Mouse (Mus musculus) midbrain, embryonic 15.5 days (tissue): ENCODE data around the gene Olfr307. TPM values are rescaled to one million over a fixed set of nuclear protein-coding genes. Genes with fewer than 3 reads are reported as not detected.
"Not testable (repeated sequence)": the region's sequence is repeated elsewhere in the genome, so short reads cannot be mapped to it uniquely, and the experiment has no call there.

ENCODE experiments used
- ATAC-seq: fragments of 200-750 bp; cut with Nextera tagmentation; replicated peaks from 2 replicates; pipeline ENCODE4 v1.8.0; 2017; ENCODE audit warnings: moderate TSS enrichment
- H3K27ac ChIP-seq: fragments of 300-500 bp; sonication (generic); 2 replicates; pipeline ENCODE4 v1.5.1; 2015; ENCODE audit warnings: mild to moderate bottlenecking, inconsistent platforms
- H3K27me3 ChIP-seq: fragments of 300-500 bp; sonication (generic); replicated peaks from 2 replicates; pipeline ENCODE4 v1.6.1; 2015; ENCODE audit warnings: inconsistent platforms
- H3K36me3 ChIP-seq: fragments of 300-500 bp; sonication (generic); replicated peaks from 2 replicates; pipeline ENCODE4 v1.6.1; 2015; ENCODE audit warnings: inconsistent platforms
- H3K4me1 ChIP-seq: fragments of 300-500 bp; sonication (generic); 2 replicates; pipeline ENCODE4 v1.6.1; 2015; ENCODE audit warnings: inconsistent platforms
- H3K4me2 ChIP-seq: fragments of 300-500 bp; sonication (generic); 2 replicates; pipeline ENCODE4 v1.6.1; 2015; ENCODE audit warnings: inconsistent platforms, mild to moderate bottlenecking, moderate library complexity
- H3K4me3 ChIP-seq: fragments of 300-500 bp; sonication (generic); 2 replicates; pipeline ENCODE4 v1.5.1; 2015; ENCODE audit warnings: mild to moderate bottlenecking, inconsistent platforms
- H3K9ac ChIP-seq: fragments of 300-500 bp; sonication (generic); 2 replicates; pipeline ENCODE4 v1.6.1; 2015; ENCODE audit warnings: mild to moderate bottlenecking, inconsistent platforms
- H3K9me3 ChIP-seq: fragments of 300-500 bp; sonication (generic); 2 replicates; pipeline ENCODE4 v1.6.1; 2016; ENCODE audit warnings: inconsistent platforms
- WGBS: fragments of 180-500 bp; shearing (Covaris S2); methylation state at CpG from one replicate; pipeline ENCODE4 v1.1.7; 2015; ENCODE audit warnings: mixed read lengths; 5-methylcytosine and 5-hydroxymethylcytosine counted together
- microRNA-seq: library from miRNA; unstranded; fragments of <30 nt; microRNA quantifications from one replicate; pipeline ENCODE4, GENCODE M21; 2016
- polyA plus RNA-seq: library from polyadenylated mRNA; unstranded; fragments of >200 nt; fragmentation: Nextera tagmentation; extraction: Ambion mirVana; gene quantifications from 2 replicates; pipeline ENCODE4 v1.2.1, GENCODE M21; 2015

Gene Olfr307
- not detected in 2 replicates for polyA plus RNA-seq

DNA sequence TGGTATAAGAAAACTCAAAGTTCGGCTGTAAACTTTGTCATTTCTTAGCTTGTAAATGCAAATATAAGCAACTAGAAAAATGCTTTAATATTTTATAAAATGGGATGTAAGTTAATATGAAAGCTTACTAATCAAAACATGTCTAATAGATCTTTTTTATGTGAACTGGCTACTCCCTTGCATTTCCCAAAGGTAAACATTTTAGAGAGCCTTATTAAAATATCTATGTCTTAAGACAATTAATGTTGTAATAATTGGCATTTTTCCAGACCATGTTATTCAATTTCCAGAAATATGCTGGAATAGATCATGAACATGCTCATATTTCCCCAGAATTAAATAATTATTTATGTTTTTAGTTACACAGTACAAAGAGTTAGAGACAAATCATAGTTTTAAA, at the start of gene Olfr307:
Gene Olfr307, minus strand, starts transcription at position 101 of the 400 bp plus-strand sequence.
- H3K4me1 ChIP-seq = no peaks in the 10 kb centered on the region
- no peaks in the 10 kb centered on the region for H3K27me3 ChIP-seq
- H3K4me2 ChIP-seq = no peak within 1 kb of the TSS
- WGBS = 76% methylated on average over 1 of the region's 1 CpGs
- H3K4me3 ChIP-seq = no peak within 1 kb of the TSS
- no peak for ATAC-seq
- H3K9ac ChIP-seq = no peak within 1 kb of the TSS
- no peaks in the 10 kb centered on the region for H3K36me3 ChIP-seq
- H3K27ac ChIP-seq = no peak within 1 kb of the TSS
- H3K9me3 ChIP-seq = no peaks in the 10 kb centered on the region

DNA sequence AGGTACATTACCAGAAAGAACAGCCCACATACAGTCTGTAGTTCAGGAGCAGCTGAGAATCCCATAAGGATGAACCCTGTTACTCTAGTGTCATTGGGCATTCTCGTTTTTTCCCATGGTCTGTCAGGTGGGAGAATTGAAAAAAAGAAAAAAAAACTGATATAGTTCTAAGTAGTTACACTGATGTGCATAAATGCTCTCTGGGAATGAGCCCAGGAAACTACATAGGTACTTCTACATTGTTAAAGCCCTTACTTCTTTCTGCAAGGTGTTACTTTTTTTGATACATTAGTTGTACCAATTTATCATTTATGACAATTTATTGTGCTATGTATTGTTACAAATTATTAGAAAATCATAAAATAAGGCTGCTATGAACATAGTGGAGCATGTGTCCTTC, 49.2 kb upstream of the Olfr307 start, which contains the start of gene Olfr304:
Gene Olfr304, minus strand, starts transcription at position 101 of the 400 bp plus-strand sequence.
- ATAC-seq = no peak
- 69% methylated on average over 1 of the region's 1 CpGs for WGBS

DNA sequence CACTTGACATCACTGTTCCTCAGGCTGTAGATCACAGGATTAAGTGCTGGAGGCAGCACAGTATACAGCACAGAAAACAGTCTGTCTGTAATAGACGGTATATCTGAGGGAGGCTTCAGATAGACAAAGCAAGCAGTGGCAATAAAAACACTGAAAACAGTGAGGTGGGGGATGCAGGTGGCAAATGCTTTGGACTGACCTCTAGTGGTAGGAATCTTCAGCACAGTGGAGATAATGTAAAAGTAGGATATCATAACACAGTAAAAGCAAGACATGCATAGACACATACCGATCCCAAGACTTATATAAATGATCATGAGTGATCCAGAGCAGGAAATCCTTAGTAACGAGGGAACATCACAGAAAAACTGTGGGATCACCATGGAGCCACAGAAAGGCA, 48.4 kb upstream of the Olfr307 start:
- H3K36me3 ChIP-seq = no peaks in the 10 kb centered on the region
- no peak overlapping the region for H3K9ac ChIP-seq
- H3K27me3 ChIP-seq = no peaks in the 10 kb centered on the region
- H3K4me2 ChIP-seq = no peak overlapping the region
- no peaks in the 10 kb centered on the region for H3K9me3 ChIP-seq
- H3K4me3 ChIP-seq = no peak overlapping the region
- H3K27ac ChIP-seq = no peak overlapping the region
- WGBS = 76% methylated on average over 3 of the region's 3 CpGs
- H3K4me1 ChIP-seq = no peaks in the 10 kb centered on the region
- no peak for ATAC-seq

More for the DNA sequence above, 49.2 kb upstream of the Olfr307 start, which contains the start of gene Olfr304:
- no peak within 1 kb of the TSS for H3K27ac ChIP-seq
- H3K9me3 ChIP-seq = no peaks in the 10 kb centered on the region
- no peaks in the 10 kb centered on the region for H3K27me3 ChIP-seq
- no peaks in the 10 kb centered on the region for H3K4me1 ChIP-seq
- no peaks in the 10 kb centered on the region for H3K36me3 ChIP-seq
- no peak within 1 kb of the TSS for H3K4me3 ChIP-seq
- H3K9ac ChIP-seq = no peak within 1 kb of the TSS
- no peak within 1 kb of the TSS for H3K4me2 ChIP-seq

DNA sequence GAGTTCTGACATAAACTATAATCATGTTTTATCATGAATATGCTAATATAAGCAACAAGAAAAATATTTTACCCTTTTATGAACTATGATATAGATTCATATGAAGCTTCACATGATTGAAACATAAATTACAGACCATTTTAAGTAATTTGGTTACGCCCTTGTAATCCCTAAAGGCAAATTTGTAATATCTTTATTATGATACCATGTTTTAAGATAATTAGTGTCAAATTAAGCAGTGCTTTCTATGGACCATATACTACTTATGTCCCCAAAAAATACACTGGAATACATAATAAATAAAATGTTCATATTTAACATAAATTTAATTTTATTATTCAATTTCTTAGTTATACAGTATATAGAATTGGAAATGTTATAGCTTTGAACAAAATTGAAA, 29.4 kb upstream of the Olfr307 start, which contains the start of gene Olfr305:
Gene Olfr305, minus strand, starts transcription at position 101 of the 400 bp plus-strand sequence.
- H3K4me1 ChIP-seq = no peaks in the 10 kb centered on the region
- whole genome bisulfite sequencing = 95% methylated on average over 1 of the region's 1 CpGs
- no peak within 1 kb of the TSS for H3K4me2 ChIP-seq
- H3K4me3 ChIP-seq = no peak within 1 kb of the TSS
- ATAC-seq = no peak
- no peak within 1 kb of the TSS for H3K9ac ChIP-seq
- no peak within 1 kb of the TSS for H3K27ac ChIP-seq
- H3K9me3 ChIP-seq = no peaks in the 10 kb centered on the region
- H3K27me3 ChIP-seq = no peaks in the 10 kb centered on the region
- no peaks in the 10 kb centered on the region for H3K36me3 ChIP-seq

DNA sequence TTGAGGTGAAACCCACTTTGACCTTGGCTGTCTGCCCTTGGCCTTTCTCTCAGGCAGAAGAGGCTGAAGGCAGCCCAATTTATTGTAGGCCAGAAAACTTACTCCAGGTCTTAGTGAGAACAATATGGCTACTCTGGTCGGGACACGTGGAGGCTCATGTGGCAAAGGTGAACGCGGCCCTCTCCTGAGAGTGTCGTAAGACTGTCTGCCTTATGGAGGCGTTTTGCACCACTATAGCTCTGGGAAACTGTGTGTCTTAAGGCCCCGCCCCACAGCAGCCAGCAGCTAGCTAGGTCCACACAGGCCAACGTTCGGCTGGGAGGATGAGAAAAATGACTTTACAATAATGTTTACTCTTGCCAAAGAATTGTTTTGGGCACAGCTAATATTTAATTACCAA, 8.9 kb upstream of the Olfr307 start:
- not testable (repeated sequence) for H3K9ac ChIP-seq, H3K27me3 ChIP-seq, H3K9me3 ChIP-seq, ATAC-seq, H3K4me2 ChIP-seq, H3K36me3 ChIP-seq, H3K4me3 ChIP-seq, H3K27ac ChIP-seq, H3K4me1 ChIP-seq
- WGBS = 91% methylated on average over 9 of the region's 9 CpGs

DNA sequence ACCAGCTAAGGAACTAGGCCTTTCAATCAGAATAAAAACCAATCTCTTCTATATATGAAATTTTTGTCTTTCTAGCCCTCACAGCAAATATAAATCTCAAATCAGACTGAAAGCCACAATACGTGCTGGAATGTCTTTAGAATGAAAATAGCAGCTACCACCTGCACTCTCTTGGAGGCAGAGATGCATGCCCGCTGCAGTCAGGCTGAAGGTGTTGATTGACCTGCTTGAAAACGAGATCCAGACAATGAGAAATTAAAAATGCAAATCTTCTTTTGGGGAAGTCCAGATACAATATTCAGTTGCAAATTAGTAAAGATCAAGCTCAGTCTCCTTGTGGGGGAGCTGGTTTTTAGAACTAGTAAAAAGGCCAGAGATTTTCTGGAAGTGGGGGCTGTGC, 6.9 kb upstream of the Olfr307 start:
- Histone ChIP-seq H3K27me3 (no peaks in the 10 kb centered on the region), H3K9me3 (no peaks in the 10 kb centered on the region), H3K4me1 (no peaks in the 10 kb centered on the region), H3K9ac (no peak overlapping the region), H3K4me3 (no peak overlapping the region), H3K36me3 (no peaks in the 10 kb centered on the region), H3K4me2 (no peak overlapping the region), H3K27ac (no peak overlapping the region)
- no peak for ATAC-seq
- WGBS = 57% methylated on average over 3 of the region's 3 CpGs

DNA sequence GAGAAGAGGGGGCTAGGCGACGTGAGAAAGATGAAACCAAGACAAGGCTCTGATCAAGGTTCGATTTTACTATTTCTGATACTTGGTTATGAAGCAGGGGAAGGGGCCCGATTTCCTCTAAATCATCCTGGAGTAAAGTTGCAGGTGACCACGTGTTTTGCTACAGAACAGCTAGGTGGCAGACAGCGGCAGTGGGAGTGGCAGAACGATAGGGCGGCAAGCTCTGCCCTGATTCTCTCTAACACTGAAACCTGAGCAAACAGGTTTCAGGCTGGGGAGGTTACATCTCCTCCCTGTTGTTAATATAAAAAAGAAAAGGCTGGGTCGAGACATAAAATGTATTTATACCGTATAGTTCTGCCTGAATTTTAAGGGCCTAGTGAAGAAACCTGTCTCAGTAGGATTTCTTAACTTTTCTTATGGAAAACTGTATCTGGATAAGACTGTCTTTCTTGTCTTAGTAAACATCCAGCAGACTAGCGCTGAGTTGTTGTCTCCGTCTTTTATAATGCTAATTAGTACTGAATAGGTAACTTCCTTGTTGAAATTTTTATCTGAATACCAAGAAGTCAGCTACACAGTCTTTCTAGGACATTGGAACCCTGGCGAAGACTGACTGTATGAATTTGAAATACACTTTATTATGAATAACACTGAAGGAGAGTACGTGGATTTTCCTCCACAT, 5.6 kb upstream of the Olfr307 start:
- Histone ChIP-seq H3K36me3 (no peaks in the 10 kb centered on the region), H3K27ac (no peak overlapping the region), H3K9ac (no peak overlapping the region), H3K9me3 (no peaks in the 10 kb centered on the region), H3K27me3 (no peaks in the 10 kb centered on the region), H3K4me1 (no peaks in the 10 kb centered on the region), H3K4me2 (no peak overlapping the region), H3K4me3 (no peak overlapping the region)
- 85% methylated on average over 14 of the region's 14 CpGs for WGBS
- no peak for ATAC-seq

DNA sequence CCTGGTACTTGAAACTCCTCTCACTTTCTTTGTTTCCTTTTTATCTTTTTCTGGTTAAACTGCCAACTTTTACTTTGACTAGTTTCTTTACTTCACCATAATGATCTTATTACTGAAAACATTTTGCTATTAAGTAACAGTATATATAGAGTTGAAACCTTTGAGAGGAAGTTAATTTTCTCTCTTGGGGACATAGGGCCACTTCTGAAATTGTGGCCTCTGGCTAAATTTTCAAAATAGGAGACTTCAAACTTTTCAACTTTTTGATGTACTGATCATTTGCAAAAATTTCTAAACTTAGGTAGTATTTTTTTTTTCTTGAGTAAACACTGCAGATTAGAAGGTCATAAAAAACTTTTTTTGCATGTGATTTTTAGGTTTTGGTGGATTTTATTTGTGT, 11.9 kb downstream of the Olfr307 start, which contains the start of gene Olfr308:
Gene Olfr308, minus strand, starts transcription at position 101 of the 400 bp plus-strand sequence.
- no peak within 1 kb of the TSS for H3K4me3 ChIP-seq
- no peaks in the 10 kb centered on the region for H3K27me3 ChIP-seq
- ATAC-seq = no peak
- no peaks in the 10 kb centered on the region for H3K4me1 ChIP-seq
- H3K9me3 ChIP-seq = no peaks in the 10 kb centered on the region
- no peak within 1 kb of the TSS for H3K27ac ChIP-seq
- H3K4me2 ChIP-seq = no peak within 1 kb of the TSS
- H3K9ac ChIP-seq = no peak within 1 kb of the TSS
- H3K36me3 ChIP-seq = no peaks in the 10 kb centered on the region

DNA sequence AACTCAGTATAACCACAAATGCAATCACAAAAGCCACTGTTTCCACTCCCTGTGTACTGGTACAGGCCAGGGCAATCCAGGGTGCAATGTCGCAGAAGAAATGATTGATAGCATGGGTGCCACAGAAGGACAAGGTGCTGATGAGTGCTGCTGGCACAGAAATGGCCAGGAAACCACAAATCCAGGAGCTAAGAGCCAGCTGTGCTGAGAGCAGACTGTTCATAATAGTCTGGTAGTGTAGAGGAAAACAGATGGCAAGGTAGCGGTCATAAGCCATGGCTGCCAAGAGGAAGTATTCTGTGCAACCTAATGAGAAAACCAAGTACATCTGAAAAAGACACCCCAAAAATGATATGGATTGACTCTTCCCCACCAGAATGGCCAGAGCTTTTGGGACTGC, 16.1 kb downstream of the Olfr307 start:
- WGBS = 97% methylated on average over 2 of the region's 2 CpGs

DNA sequence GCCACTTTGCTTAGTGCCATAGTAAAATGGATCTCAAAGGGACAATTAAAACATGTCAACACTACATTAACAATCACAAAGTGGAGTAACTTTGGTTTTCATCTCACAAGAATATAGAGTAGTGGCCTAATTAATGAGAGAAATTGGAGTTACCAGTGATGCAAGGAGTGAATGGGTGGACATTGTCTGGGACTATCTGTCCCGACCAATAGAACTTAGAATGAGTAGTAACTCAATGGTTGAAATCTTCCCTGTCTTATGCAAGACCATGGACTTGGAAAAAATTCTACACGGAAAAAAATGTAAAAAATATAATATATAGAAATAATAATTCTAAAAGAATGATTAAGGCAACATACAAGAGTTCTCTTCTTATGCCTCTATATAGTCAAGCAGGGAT, 23.8 kb downstream of the Olfr307 start, which contains the start of gene Olfr309:
Gene Olfr309, minus strand, starts transcription at position 101 of the 400 bp plus-strand sequence.
- H3K4me3 ChIP-seq = no peak within 1 kb of the TSS
- no peaks in the 10 kb centered on the region for H3K36me3 ChIP-seq
- no peak within 1 kb of the TSS for H3K27ac ChIP-seq
- H3K4me2 ChIP-seq = no peak within 1 kb of the TSS
- 73% methylated on average over 2 of the region's 2 CpGs for WGBS
- no peaks in the 10 kb centered on the region for H3K4me1 ChIP-seq
- no peaks in the 10 kb centered on the region for H3K9me3 ChIP-seq
- ATAC-seq = no peak
- H3K9ac ChIP-seq = no peak within 1 kb of the TSS
- no peaks in the 10 kb centered on the region for H3K27me3 ChIP-seq

More for the DNA sequence above, 16.1 kb downstream of the Olfr307 start:
- Histone ChIP-seq H3K4me2 (no peak overlapping the region), H3K27me3 (no peaks in the 10 kb centered on the region), H3K4me3 (no peak overlapping the region), H3K9me3 (no peaks in the 10 kb centered on the region), H3K4me1 (no peaks in the 10 kb centered on the region), H3K9ac (no peak overlapping the region), H3K36me3 (no peaks in the 10 kb centered on the region), H3K27ac (no peak overlapping the region)
- no peak for ATAC-seq

Small RNA genes within 50 kb of the gene (microRNA-seq; reads per million reads assigned to microRNA genes)
- gene Gm23192 = not detected

Other genes starting within 250 kb of the Olfr307 start
- not detected in 2 replicates for gene Vmn2r75, start 165.8 kb downstream of the Olfr307 start, polyA plus RNA-seq
- gene Vmn2r76, start 91.3 kb downstream of the Olfr307 start, polyA plus RNA-seq = not detected in 2 replicates
- not detected in 2 replicates for gene Olfr310, start 60.4 kb downstream of the Olfr307 start, polyA plus RNA-seq
- not detected in 2 replicates for gene Olfr309, start 23.9 kb downstream of the Olfr307 start, polyA plus RNA-seq
- gene Olfr308, start 12.0 kb downstream of the Olfr307 start, polyA plus RNA-seq = not detected in 2 replicates
- gene Olfr305, start 29.3 kb upstream of the Olfr307 start, polyA plus RNA-seq = not detected in 2 replicates
- not detected in 2 replicates for gene Olfr304, start 49.1 kb upstream of the Olfr307 start, polyA plus RNA-seq
- not detected in 2 replicates for gene Olfr303, start 60.2 kb upstream of the Olfr307 start, polyA plus RNA-seq
- not detected in 2 replicates for gene Olfr301, start 66.3 kb upstream of the Olfr307 start, polyA plus RNA-seq
- gene Olfr299, start 122.3 kb upstream of the Olfr307 start, polyA plus RNA-seq = not detected in 2 replicates
- not detected in 2 replicates for gene Olfr298, start 154.9 kb upstream of the Olfr307 start, polyA plus RNA-seq
- gene Olfr297, start 182.4 kb upstream of the Olfr307 start, polyA plus RNA-seq = not detected in 2 replicates
- gene Olfr295, start 246.3 kb upstream of the Olfr307 start, polyA plus RNA-seq = not detected in 2 replicates